Mouse (Mus musculus): ENCODE measurements at regions not wholly inside any gene's neighbourhood (a gene's known extent, or its start where the extent isn't known, plus 50 kb on each side); places are given as distances from the start of the nearest gene placed in this dataset.

DNA sequence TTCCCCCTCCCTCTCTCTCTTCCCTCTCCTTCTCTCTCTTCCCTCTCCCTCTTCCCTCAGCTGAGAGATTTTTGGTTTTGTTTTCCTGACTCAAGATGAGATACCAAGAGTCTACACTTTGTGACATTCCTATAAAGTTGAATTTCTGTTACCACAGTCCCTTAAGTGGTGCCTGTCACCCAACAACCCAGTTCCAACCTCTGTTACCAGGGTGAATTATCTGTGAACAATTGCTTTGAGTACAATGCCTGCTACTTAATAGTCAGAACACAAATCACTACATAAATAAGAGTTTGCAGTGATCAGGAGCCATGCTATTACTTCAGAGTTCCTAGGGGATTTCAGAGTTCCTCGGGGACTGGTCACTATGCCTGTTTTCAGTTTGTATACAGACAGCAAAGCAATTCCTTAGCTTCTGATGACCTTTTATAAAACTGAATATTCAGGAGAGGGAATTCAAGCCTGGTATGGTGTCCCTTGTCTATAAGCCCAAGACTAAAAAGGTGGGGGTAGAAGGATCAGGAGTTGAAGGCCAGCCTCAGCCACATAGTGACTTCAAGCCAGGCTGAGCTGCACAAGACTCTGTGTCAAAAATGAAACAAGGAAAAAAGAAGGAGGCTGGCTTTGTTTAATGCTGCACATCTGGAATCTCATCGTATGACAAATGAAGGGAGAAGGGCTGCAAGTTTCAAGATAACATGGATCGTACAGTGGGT lies 99.2 kb upstream of the F13a1 start:
- DNase-seq (ENCODE audit: inconsistent ontology term), result no peak

DNA sequence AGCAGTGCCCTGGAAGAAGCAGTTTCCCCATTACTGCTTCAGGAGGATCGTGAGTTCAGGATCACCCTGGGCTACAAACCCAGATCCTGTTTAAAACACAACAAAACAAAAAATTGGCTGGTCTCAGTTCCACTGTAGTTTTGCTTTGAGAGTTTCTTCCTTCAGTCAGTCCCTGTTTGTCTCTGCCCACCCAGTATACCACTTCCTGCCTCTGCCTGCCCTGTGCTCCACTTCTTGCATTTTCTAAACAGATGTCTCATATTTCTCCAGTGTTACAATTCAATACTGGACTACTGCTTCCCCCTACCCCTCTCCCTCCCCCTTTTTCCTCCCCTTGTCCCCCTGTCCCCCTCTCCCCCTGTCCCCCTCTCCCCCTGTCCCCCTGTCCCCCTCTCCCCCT lies 98.6 kb upstream of the F13a1 start:
- DNase-seq (ENCODE audit: inconsistent ontology term), result no peak

DNA sequence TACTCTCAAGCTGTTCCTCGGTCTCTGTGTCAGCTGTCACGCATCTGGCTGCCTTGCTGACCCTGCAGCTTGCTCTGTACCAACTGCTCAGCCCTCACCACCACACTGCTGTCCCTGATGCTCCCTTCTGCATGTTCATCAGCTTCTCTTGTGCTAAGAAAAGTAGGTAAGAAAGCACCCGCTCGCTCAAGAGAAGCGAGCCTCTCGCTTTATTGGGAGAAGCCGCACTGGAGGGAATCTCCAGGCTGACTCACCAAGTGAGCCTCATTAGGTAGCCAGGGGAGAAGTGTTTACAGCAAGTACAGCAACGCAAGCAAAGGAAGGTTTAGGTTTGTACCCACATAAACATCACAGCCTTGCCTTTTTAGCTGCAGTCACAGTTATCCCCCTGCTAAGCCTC lies 97.7 kb upstream of the F13a1 start:
- DNase-seq (ENCODE audit: inconsistent ontology term), result no peak

DNA sequence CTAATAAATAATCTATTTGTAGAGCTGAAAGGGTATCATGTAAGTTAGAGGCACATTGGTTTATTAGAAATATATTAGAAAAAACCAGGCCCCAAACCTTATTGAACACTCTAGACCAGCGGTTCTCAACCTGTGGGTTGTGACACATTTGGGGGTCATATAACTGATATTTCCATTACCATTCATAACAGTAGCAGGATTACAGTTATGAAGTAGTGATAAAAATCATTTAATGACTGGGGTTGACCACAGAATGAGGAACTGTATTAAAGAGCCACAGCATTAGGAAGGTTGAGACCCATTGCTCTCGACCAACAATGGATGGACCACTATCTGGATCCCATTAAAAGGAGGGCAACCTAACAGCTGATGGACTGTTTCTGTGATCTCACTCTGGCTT lies 92.8 kb upstream of the F13a1 start:
- DNase-seq (ENCODE audit: inconsistent ontology term), result no peak

DNA sequence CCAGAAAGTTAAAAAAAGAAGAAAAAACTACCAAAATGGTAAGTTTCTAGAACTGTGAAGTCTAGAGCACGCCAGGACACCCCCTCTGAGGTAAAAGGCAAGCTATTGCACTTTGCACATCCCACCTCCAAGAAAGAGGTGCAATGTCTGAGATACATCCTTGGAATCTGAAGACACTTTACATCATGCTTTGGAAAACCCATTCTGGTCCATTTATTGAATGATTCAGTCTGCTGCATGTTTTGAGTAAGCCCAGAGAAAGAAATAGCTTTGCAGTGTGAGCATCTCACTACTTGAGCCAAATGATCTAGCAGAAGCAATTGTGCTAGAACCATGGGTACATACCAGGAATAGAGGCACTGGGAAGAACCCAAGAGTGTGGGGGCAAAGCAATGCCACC lies 85.1 kb upstream of the F13a1 start:
- no peak for DNase-seq (ENCODE audit: inconsistent ontology term)

DNA sequence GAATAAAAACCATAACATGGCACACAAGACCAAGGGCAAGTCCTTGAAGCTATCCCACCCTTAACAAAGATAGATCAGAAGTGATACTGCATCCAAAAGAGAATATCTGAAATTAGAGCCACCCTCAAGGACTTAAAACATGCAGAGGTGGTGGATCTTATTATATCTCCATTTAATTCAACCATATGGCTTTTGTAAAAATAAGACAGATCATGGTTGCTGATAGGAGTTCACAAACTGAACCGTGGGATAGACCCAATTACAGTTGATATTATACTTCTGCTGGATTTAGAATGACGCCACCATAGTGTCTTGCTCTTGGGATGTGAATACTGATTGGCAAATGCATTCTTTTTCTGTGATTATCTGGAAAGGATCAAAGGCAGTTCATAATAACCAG lies 84.5 kb upstream of the F13a1 start:
- DNase-seq (ENCODE audit: inconsistent ontology term), result no peak

DNA sequence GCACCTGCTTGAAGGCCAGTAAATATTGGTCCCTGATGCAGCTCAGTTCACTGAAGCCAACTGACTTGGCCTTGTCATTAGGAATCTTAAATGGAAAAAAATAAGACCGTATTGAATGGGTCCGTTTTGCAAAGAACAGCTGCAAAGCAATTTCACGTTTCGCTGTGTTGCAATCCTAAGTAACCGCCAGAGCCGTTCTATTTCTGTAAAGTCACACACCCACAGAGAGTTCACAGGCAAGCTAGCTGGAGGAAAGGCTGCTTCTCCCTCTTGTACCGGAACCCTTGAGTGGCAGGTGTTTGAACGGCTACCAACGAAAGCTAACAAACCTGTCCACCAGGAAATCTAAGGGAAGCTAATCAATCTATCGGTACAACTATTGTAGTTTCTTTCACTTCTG lies 80.6 kb upstream of the F13a1 start:
- DNase-seq (ENCODE audit: inconsistent ontology term), result no peak

DNA sequence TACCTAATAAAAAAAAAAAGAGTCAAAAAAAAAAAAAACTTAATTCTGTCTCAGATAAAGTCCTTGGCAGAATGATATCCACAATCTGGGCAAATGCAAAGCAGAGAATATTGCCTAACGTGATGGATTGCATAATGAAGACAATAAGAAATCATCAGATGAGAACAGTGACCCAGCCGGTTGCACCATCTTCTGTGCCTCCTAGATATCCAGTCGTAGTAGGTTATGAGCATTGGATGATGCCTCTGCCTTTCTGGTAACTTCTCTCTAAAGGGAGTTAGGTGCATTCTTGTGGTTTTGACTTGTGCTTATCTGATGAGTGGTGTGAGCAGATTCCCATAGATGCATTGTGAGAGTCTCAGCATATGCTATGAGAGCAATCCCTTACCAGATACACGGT lies 71.6 kb upstream of the F13a1 start:
- no peak for DNase-seq (ENCODE audit: inconsistent ontology term)

DNA sequence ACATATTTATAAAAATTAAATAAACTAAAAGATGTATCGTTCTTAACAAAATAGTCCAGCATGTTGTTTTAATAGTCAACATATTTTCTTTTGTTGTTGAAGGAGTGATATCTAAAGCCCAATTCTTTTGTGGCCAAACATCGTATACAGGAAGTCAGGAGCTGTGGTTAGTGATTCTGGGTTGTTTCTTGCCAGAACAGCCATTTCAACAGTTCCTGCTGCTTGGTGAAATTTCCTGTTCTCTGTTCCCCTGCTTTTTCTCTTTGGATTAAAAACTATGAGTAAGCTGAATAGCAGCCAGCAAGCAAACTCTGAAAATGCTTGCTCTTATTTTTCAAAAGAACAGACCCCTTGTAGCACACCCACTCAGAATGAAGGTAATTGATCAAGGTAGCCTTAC lies 70.2 kb upstream of the F13a1 start:
- DNase-seq (ENCODE audit: inconsistent ontology term), result no peak

DNA sequence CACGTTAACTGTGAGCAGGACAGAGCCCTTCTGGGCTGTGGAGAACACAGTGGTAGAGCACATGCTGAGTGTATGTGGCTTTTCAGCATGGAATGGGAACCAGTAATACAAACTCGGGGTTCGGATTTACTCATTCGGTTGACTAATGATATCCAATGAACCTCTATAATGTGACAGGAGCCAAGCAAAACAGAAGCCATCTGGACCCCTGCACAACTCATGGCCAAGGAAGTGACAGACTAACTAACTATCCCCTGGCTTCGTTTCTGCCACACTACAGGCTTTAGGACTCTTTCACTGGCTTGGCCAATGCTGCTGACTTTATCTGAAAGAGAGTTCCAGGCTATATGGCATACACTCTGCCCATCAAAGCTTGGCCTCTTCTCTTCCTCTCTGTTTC lies 64.3 kb upstream of the F13a1 start:
- no peak for DNase-seq (ENCODE audit: inconsistent ontology term)

DNA sequence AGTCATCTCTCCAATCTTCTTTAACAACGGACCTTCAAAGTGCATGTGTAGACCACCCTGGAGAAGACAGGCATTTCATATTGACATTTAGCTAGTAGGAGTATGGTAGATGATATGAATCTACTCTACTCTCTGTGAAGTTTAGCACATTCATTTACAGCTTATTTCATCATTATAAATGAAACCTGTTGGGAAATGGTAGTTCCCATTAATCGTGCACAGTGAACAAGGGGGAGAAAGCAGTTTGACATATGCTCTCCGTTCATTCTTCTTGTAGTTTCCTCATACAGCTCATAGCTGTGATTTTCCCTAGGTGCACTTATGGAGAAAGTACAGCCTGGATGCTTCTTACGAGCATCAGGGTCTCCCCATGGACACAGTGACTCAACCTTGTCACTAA lies 61.7 kb upstream of the F13a1 start:
- no peak for DNase-seq (ENCODE audit: inconsistent ontology term)

DNA sequence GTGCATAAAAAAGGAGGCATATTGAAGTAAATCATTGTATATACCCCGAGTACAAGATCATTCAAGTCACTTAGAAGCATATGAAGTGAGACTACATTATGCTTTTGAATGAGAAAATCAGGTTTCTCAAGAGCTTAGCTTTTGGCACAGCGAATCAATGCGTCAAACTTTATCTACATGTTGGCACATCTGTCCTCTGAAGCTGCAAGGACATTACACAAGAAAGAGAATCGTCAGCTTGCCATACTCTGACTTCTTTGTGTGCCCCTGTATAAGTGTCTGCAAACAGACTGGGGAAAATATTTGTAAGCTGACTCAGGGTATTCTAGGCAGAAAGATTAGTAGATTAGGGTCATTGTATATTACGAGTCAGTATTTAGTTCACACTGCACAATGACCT lies 57.7 kb upstream of the F13a1 start:
- DNase-seq (ENCODE audit: inconsistent ontology term), result no peak

DNA sequence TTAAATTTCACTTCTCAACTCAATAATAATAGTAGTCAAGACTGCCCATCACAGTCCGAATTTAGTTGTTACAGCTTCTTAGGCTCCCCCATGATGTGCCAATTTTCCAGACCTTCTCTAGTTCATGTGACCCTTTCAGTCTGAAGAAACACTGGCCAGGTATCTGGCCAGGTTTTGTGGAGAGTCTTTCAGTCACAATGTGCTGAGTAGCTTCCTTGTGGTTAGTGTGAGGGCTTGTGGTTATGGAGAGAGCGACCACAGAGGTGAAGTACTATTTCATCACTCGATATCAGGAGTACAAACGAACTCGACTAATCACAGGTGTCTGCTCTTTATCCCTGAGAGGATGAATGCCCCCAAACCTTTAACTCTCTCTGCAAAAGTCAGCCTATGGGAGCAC lies 56.0 kb upstream of the F13a1 start:
- DNase-seq (ENCODE audit: inconsistent ontology term), result no peak

DNA sequence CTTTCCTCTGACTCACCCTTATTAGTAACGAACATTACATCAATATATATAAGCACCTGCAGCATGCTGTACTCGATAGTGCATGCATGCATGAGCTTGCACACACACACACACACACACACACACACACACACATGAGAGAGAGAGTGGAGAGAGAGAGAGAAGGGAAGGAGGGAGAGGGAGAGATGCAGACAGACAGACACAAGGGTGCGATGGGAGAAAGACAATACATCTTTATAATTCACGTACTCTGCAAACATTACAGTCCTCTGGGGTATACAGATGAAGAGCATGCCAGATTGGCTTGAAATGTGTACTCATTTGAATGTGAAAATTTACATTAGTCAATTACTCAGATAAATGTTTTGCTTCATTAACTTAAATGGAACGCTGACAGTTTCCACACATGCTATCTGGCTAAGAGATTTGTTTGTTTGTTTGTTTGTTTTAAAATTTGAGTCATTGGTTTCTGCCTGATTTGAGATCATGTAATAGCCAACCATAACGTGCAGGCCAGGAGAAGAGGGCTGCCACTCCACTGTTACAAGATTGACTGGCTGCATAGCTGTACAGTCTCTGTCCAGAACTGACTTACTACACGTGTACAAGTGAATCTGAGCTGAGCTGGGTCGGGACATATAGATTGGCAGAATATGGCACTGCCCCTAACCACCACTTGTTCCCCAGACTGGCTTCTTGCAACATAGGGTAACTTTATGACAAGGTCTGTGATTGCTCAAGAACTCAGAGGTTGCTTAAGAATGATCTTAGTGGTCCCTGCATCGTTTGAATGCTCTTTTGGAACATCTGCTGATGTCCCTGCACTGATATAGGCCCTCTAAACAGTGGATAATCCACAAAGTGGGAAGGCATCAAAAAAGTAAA lies 54.6 kb upstream of the F13a1 start:
- no peak for DNase-seq (ENCODE audit: inconsistent ontology term)

DNA sequence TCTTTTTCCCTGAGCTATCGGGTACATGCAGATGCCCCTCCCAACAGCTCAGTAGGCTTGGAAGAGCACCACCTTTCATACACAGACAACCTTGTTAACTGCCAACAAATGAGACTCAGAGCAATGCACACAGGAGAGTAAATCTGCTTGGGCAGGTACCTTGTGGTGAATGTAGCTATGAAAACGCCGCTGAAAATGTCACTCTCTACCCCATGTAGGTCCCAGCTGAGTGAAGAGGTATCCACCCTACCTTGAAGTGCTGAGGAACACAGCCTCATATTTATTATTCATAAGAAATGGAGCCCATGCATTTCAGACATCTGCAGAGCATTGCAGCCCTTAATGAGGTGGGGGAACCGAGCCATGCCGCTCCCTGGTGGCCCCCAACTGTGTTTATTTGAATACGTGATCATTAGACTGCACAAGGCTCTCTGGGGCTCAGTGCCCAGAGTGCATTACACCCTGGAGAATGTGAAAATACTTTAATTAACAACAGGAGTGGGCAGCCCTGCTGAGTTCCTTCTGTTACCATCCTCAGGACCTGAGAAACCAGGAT lies 53.8 kb upstream of the F13a1 start:
- peak; percentile 58 for DNase-seq (ENCODE audit: inconsistent ontology term)

DNA sequence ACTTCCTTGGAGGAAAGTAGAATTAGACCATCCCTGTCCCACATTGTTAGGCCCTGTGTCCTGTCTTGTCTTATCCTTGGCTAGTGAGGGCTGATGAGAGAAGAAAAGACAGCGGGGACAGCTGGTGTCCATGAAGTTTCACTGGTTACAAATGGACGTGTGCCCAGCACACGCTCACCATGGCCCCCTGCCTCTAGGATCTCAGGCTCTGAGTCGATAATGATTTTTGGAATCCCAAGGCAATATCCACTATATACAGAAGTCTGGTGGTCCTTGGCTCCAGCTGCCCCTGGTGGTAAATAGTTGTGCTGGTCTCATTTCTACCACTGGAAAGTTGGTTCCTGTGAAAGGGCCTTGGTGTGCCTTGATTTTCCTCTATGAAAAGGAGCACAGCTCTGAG lies 51.7 kb upstream of the F13a1 start:
- DNase-seq (ENCODE audit: inconsistent ontology term), result no peak

Data from Muller cell, postnatal 12 days (primary cell).